Mouse (Mus musculus) midbrain, postnatal 0 days (tissue): ENCODE results near the gene Med26. TPM values are rescaled to one million over a fixed set of nuclear protein-coding genes. Genes with fewer than 3 reads are reported as not detected.
A peak's percentile ranks its signal among the peaks of the same experiment; 100 is the strongest.

Experiments
- ATAC-seq: fragments of 200-750 bp; cut with Nextera tagmentation; 2 replicates; pipeline ENCODE4 v1.8.0; 2017; ENCODE audit warnings: moderate number of reproducible peaks, mild to moderate bottlenecking, moderate TSS enrichment, moderate library complexity; ENCODE audit not compliant: low FRiP score
- DNase-seq: peaks from one replicate; pipeline ENCODE4 v3.0.0-alpha.2; 2015; ENCODE audit warnings: low spot score
- H3K27ac ChIP-seq: fragments of 300-500 bp; sonication (generic); 2 replicates; pipeline ENCODE4 v1.5.1; 2014; ENCODE audit warnings: low read depth, mild to moderate bottlenecking, low read length, mixed read lengths
- H3K27me3 ChIP-seq: fragments of 300-500 bp; sonication (generic); 2 replicates; pipeline ENCODE4 v1.6.1; 2014; ENCODE audit warnings: low read length, control low read depth, mixed read lengths; ENCODE audit not compliant: insufficient read depth
- H3K36me3 ChIP-seq: fragments of 300-500 bp; sonication (generic); 2 replicates; pipeline ENCODE4 v1.6.1; 2014; ENCODE audit warnings: low read length, control low read depth, mixed read lengths; ENCODE audit not compliant: insufficient read depth
- H3K4me1 ChIP-seq: fragments of 300-500 bp; sonication (generic); 2 replicates; pipeline ENCODE4 v1.6.1; 2014; ENCODE audit warnings: mild to moderate bottlenecking, control low read depth, antibody characterized with exemption, low read length, mixed read lengths; ENCODE audit not compliant: insufficient read depth
- H3K4me2 ChIP-seq: fragments of 300-500 bp; sonication (generic); 2 replicates; pipeline ENCODE4 v1.6.1; 2014; ENCODE audit warnings: low read depth, mild to moderate bottlenecking, low read length, mixed read lengths; ENCODE audit not compliant: poor library complexity, severe bottlenecking
- H3K4me3 ChIP-seq: fragments of 300-500 bp; sonication (generic); 2 replicates; pipeline ENCODE4 v1.5.1; 2014; ENCODE audit warnings: low read depth, mild to moderate bottlenecking, low read length, moderate library complexity
- H3K9ac ChIP-seq: fragments of 300-500 bp; sonication (generic); replicated peaks from 2 replicates; pipeline ENCODE4 v1.6.1; 2014; ENCODE audit warnings: mild to moderate bottlenecking, low read length, moderate library complexity, mixed read lengths; ENCODE audit not compliant: poor library complexity, severe bottlenecking
- H3K9me3 ChIP-seq: fragments of 300-500 bp; sonication (generic); 2 replicates; pipeline ENCODE4 v1.6.1; 2016; ENCODE audit warnings: low read length, control low read depth
- CTCF ChIP-seq: IDR thresholded peaks from 2 replicates; pipeline ENCODE4 v1.5.1; 2016; ENCODE audit warnings: antibody characterized with exemption, mild to moderate bottlenecking
- WGBS: fragments of 180-500 bp; shearing (Covaris S2); extraction: QIAGEN DNeasy Blood & Tissue Kit; methylation state at CpG from one replicate; pipeline ENCODE4 v1.1.7; 2014; 5-methylcytosine and 5-hydroxymethylcytosine counted together
- polyA plus RNA-seq: library from polyadenylated mRNA; unstranded; fragments of >200 nt; fragmentation: Nextera tagmentation; extraction: Ambion mirVana; gene quantifications from 2 replicates; pipeline ENCODE4 v1.2.1, GENCODE M21; 2015
- total RNA-seq: library from RNA; depleted of rRNA; stranded (reverse); fragments of >200 nt; gene quantifications from 2 replicates; pipeline ENCODE4 v1.2.3, GENCODE M21; 2014

Med26 gene
- total and polyA plus RNA-seq, 2 experiments from 2014 or later = 17.8 to 19.1 TPM

GRCm38 (mm10) chr8:72583056-72583771 lies 35.1 kb upstream of the Med26 start:
- ATAC-seq = no peak
- H3K27ac ChIP-seq = no peak overlapping the region
- WGBS = 74% methylated on average over 7 of the region's 7 CpGs
- peak; percentile 36 for DNase-seq
- no peaks in the 10 kb centered on the region for H3K4me1 ChIP-seq
- H3K4me3 ChIP-seq = no peak overlapping the region
- H3K36me3 ChIP-seq = peaks cover 5% of the 10 kb centered on the region; the same call in 1 of the 2 replicates
- TF ChIP-seq CTCF = no peak
- no peaks in the 10 kb centered on the region for H3K9me3 ChIP-seq
- no peak overlapping the region for H3K9ac ChIP-seq
- H3K27me3 ChIP-seq = no peaks in the 10 kb centered on the region
- no peak overlapping the region for H3K4me2 ChIP-seq

GRCm38 (mm10) chr8:72579374-72579773 lies 31.3 kb upstream of the Med26 start:
- ATAC-seq = no peak
- TF ChIP-seq CTCF = no peak
- Histone ChIP-seq H3K36me3 (peaks cover 5% of the 10 kb centered on the region; the same call in 1 of the 2 replicates), H3K4me1 (no peaks in the 10 kb centered on the region), H3K4me3 (no peak overlapping the region), H3K9me3 (no peaks in the 10 kb centered on the region), H3K27me3 (no peaks in the 10 kb centered on the region), H3K9ac (no peak overlapping the region), H3K27ac (no peak overlapping the region), H3K4me2 (no peak overlapping the region)
- 62% methylated on average over 8 of the region's 9 CpGs for WGBS
- DNase-seq = no peak

DNA sequence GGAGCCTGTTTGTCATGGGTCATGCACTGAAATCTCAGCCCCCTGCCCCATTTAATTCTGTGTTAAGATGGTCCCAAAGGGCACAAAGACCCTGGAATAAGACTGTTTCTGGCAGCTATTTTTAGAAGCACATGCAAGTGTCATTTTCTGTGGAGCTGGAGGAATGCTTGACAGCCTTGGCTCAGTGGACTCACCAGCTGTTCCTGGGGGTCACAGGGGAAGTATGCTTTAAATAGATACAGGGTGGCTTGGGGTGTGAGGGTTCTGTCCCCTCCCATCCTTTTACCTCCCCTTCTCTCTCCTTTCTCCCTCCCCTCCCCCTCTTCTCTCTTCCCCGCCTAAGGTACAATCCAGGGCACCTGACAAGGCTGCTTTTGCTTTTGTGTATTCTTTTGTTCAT lies 29.9 kb upstream of the Med26 start:
- Histone ChIP-seq H3K4me1 (peaks cover 1% of the 10 kb centered on the region; the same call in 1 of the 2 replicates), H3K9me3 (no peaks in the 10 kb centered on the region), H3K27ac (no peak overlapping the region), H3K27me3 (no peaks in the 10 kb centered on the region), H3K4me2 (no peak overlapping the region), H3K4me3 (no peak overlapping the region), H3K9ac (no peak overlapping the region), H3K36me3 (peaks cover 5% of the 10 kb centered on the region; the same call in 1 of the 2 replicates)
- WGBS = 93% methylated on average over 1 of the region's 1 CpGs
- TF ChIP-seq CTCF = no peak
- DNase-seq = no peak
- no peak for ATAC-seq

GRCm38 (mm10) chr8:72577266-72577665 lies 29.2 kb upstream of the Med26 start:
- H3K27me3 ChIP-seq = no peaks in the 10 kb centered on the region
- no peak overlapping the region for H3K4me3 ChIP-seq
- H3K9me3 ChIP-seq = no peaks in the 10 kb centered on the region
- TF ChIP-seq CTCF = no peak
- no peak overlapping the region for H3K27ac ChIP-seq
- peaks cover 7% of the 10 kb centered on the region; the same call in 1 of the 2 replicates for H3K4me1 ChIP-seq
- no peak overlapping the region for H3K9ac ChIP-seq
- 0 out of 2 replicates have a peak, but pooled peaks cover 5% of the 10 kb centered on the region for H3K36me3 ChIP-seq
- no peak overlapping the region for H3K4me2 ChIP-seq
- no peak for DNase-seq
- no peak for ATAC-seq
- 68% methylated on average over 3 of the region's 3 CpGs for WGBS

GRCm38 (mm10) chr8:72575915-72576314 lies 27.8 kb upstream of the Med26 start:
- ATAC-seq (no peak), DNase-seq (no peak)
- Histone ChIP-seq H3K4me2 (no peak overlapping the region), H3K27me3 (no peaks in the 10 kb centered on the region), H3K27ac (no peak overlapping the region), H3K9ac (no peak overlapping the region), H3K36me3 (no peaks in the 10 kb centered on the region), H3K4me3 (no peak overlapping the region), H3K9me3 (no peaks in the 10 kb centered on the region), H3K4me1 (peaks cover 7% of the 10 kb centered on the region; the same call in 1 of the 2 replicates)
- WGBS = 95% methylated on average over 6 of the region's 6 CpGs
- TF ChIP-seq CTCF = no peak

DNA sequence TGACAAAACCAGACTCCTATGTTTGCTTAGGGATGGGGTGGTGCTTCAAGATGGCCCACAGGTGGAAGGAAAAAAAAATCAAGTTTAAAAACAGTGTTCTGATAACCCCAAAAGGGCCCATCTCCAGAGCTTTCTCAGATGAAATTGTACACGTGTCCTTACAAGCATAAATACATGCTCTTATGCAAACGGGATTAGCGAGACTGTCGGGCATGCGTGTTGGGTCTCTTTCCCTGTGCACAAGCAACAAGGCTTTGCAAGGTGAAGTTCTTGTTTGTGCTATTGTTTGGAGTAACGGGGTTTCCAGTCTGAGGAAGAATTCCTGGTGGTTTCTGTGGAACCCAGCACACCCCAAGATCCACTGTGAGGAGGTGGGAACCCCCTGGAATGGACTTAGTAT lies 25.4 kb upstream of the Med26 start:
- WGBS = 43% methylated on average over 6 of the region's 6 CpGs
- Histone ChIP-seq H3K4me1 (peaks cover 15% of the 10 kb centered on the region), H3K27ac (no peak overlapping the region), H3K4me2 (peak overlapping the region; percentile 84), H3K9ac (no peak overlapping the region), H3K27me3 (no peaks in the 10 kb centered on the region), H3K4me3 (peak overlapping the region; percentile 57; the same call in 1 of the 2 replicates), H3K36me3 (peaks cover 11% of the 10 kb centered on the region; the same call in 1 of the 2 replicates), H3K9me3 (no peaks in the 10 kb centered on the region)
- TF ChIP-seq CTCF = no peak
- DNase-seq (no peak), ATAC-seq (no peak)
